In genomic region chr2:147623116-147623515, GRCm38 (mm10) we compare ENCODE assay signal across 25 mouse cellular contexts.
DNase-seq lines count a peak whose midpoint lies in the region; TF ChIP-seq lines count a peak whose summit lies in the region.
"Had no signal": no experiment of that assay in that cellular context is flagged by ENCODE, and none has a peak within 500 bp of the region (broad histone marks: within the 10 kb centered on the region; RNA-seq: fewer than 3 reads in every experiment).

No protein-coding gene starts in this region.

- DNase-seq in brain, adult 2 months (ENCODE audit: low read depth, low spot score), result peak; percentile 47
- peak; percentile 8 for DNase-seq in brain, embryonic 14.5 days (ENCODE audit: low read depth)
- peak; percentile 61 to 64 for DNase-seq in layer of hippocampus, adult 8-10 months (ENCODE audit: low spot score in 2 of 2)
- peak; percentile 10 to 21 for DNase-seq in layer of hippocampus, postnatal 10 days (ENCODE audit: low spot score in 2 of 2)
- no peak for DNase-seq in adrenal gland, postnatal 25 days
- DNase-seq in left cerebral cortex, adult 2 months (ENCODE audit: extremely low spot score in 1 of 2, low spot score in 2 of 2), result no peak
- no peak for DNase-seq in heart, embryonic 10.5 days (ENCODE audit: low spot score)
- DNase-seq in lung, adult 18-20 months, result no peak
- DNase-seq: adrenal gland, adult 8-10 months; adrenal gland, postnatal 36 days; cerebellum, adult 11-12 months; cerebellum, adult 8-10 months; cerebellum, postnatal 36 days; embryo, embryonic 11 days; gastrocnemius, postnatal 25 days; heart, adult 18-20 months; heart, postnatal 14 days had no signal

- H3K27ac ChIP-seq in left cerebral cortex, adult 2 months, result no peak overlapping the region
- H3K27ac ChIP-seq in heart, embryonic 10.5 days, result no peak overlapping the region
- H3K27ac ChIP-seq: embryonic facial prominence, embryonic 10.5 days; embryonic facial prominence, embryonic 13.5 days; forebrain, embryonic 12.5 days; forebrain, embryonic 15.5 days; heart, embryonic 13.5 days; hindbrain, embryonic 12.5 days; hindbrain, embryonic 15.5 days had no signal

- H3K9me3 ChIP-seq in heart, embryonic 10.5 days, result no peaks in the 10 kb centered on the region
- H3K9me3 ChIP-seq: embryonic facial prominence, embryonic 10.5 days; embryonic facial prominence, embryonic 13.5 days; forebrain, embryonic 12.5 days; forebrain, embryonic 15.5 days; heart, embryonic 13.5 days; hindbrain, embryonic 12.5 days; hindbrain, embryonic 15.5 days had no signal

- H3K4me3 ChIP-seq in left cerebral cortex, adult 2 months, result no peak overlapping the region
- H3K4me3 ChIP-seq in heart, embryonic 10.5 days, result no peak overlapping the region
- H3K4me3 ChIP-seq: embryonic facial prominence, embryonic 10.5 days; embryonic facial prominence, embryonic 13.5 days; erythroblast, embryonic 14.5 days; forebrain, embryonic 12.5 days; forebrain, embryonic 15.5 days; heart, embryonic 13.5 days; hindbrain, embryonic 12.5 days; hindbrain, embryonic 15.5 days had no signal

- TF ChIP-seq CTCF in brain, embryonic 14.5 days (IDR thresholded peaks at IDR 0.05; ENCODE audit: borderline replicate concordance, extremely low read depth, insufficient read depth, insufficient read length), result no peak
- TF ChIP-seq CTCF in left cerebral cortex, adult 2 months (IDR thresholded peaks at IDR 0.05), result no peak

- H3K36me3 ChIP-seq in heart, embryonic 10.5 days, result no peaks in the 10 kb centered on the region
- H3K36me3 ChIP-seq: embryonic facial prominence, embryonic 10.5 days; embryonic facial prominence, embryonic 13.5 days; forebrain, embryonic 12.5 days; forebrain, embryonic 15.5 days; heart, embryonic 13.5 days; hindbrain, embryonic 12.5 days; hindbrain, embryonic 15.5 days had no signal

- WGBS in heart, embryonic 10.5 days, result 79% methylated on average over 4 of the region's 4 CpGs

- intact Hi-C loops in left cerebral cortex, adult 2 months (cut with DNase I), result no loop called here

- TF ChIP-seq POLR2A in brain, embryonic 14.5 days (IDR thresholded peaks at IDR 0.05; ENCODE audit: borderline replicate concordance, extremely low read depth, insufficient read depth, insufficient read length, poor library complexity, severe bottlenecking), result no peak

- H3K27me3 ChIP-seq in heart, embryonic 10.5 days (ENCODE audit: insufficient read depth, poor library complexity, severe bottlenecking), result no peaks in the 10 kb centered on the region
- H3K27me3 ChIP-seq: forebrain, embryonic 12.5 days; forebrain, embryonic 15.5 days; heart, embryonic 13.5 days; hindbrain, embryonic 12.5 days; hindbrain, embryonic 15.5 days had no signal

- H3K4me1 ChIP-seq in heart, embryonic 10.5 days, result no peaks in the 10 kb centered on the region
- H3K4me1 ChIP-seq: forebrain, embryonic 12.5 days; forebrain, embryonic 15.5 days; heart, embryonic 13.5 days; hindbrain, embryonic 12.5 days; hindbrain, embryonic 15.5 days had no signal

Comparison
In these comparisons a context has a peak if more than half of its experiments do, and no peak if none do; other contexts are left out.
1. DNase-seq: peak in brain, adult 2 months (single experiment), brain, embryonic 14.5 days (single experiment), layer of hippocampus, adult 8-10 months (2 of 2) and layer of hippocampus, postnatal 10 days (2 of 2); none in adrenal gland, postnatal 25 days (single experiment), left cerebral cortex, adult 2 months (0 of 2), heart, embryonic 10.5 days (single experiment) and lung, adult 18-20 months (0 of 2).